Mouse (Mus musculus) intestine, embryonic 14.5 days (tissue): ENCODE measurements around the gene Hoxc4. TPM values are rescaled to one million over a fixed set of nuclear protein-coding genes. Genes with fewer than 3 reads are reported as not detected.

ENCODE experiments used
- ATAC-seq: fragments of 200-750 bp; cut with Nextera tagmentation; replicated peaks from 2 replicates; pipeline ENCODE4 v1.8.0; 2017; ENCODE audit warnings: low read depth, moderate number of reproducible peaks, moderate TSS enrichment, moderate library complexity; ENCODE audit not compliant: low FRiP score, low TSS enrichment
- DNase-seq: peaks from one replicate; pipeline ENCODE4 v3.0.0-alpha.2; 2018; ENCODE audit warnings: low spot score
- H3K27ac ChIP-seq: fragments of 300-500 bp; sonication (generic); 2 replicates; pipeline ENCODE4 v1.5.1; 2014; ENCODE audit warnings: low read depth, mild to moderate bottlenecking, control low read depth
- H3K27me3 ChIP-seq: fragments of 300-500 bp; sonication (generic); replicated peaks from 2 replicates; pipeline ENCODE4 v1.6.1; 2014; ENCODE audit warnings: low read length, control low read depth; ENCODE audit not compliant: control insufficient read depth, insufficient read depth
- H3K36me3 ChIP-seq: fragments of 300-500 bp; sonication (generic); 2 replicates; pipeline ENCODE4 v1.6.1; 2014; ENCODE audit warnings: low read length, control low read depth; ENCODE audit not compliant: control insufficient read depth, insufficient read depth
- H3K4me1 ChIP-seq: fragments of 300-500 bp; sonication (generic); replicated peaks from 2 replicates; pipeline ENCODE4 v1.6.1; 2014; ENCODE audit warnings: low read length, control low read depth, mixed read lengths; ENCODE audit not compliant: control insufficient read depth, insufficient read depth
- H3K4me2 ChIP-seq: fragments of 300-500 bp; sonication (generic); 2 replicates; pipeline ENCODE4 v1.6.1; 2014; ENCODE audit warnings: low read length
- H3K4me3 ChIP-seq: fragments of 300-500 bp; sonication (generic); 2 replicates; pipeline ENCODE4 v1.5.1; 2014; ENCODE audit warnings: low read depth, low read length, control low read depth, mixed read lengths
- H3K9ac ChIP-seq: fragments of 300-500 bp; sonication (generic); 2 replicates; pipeline ENCODE4 v1.6.1; 2014; ENCODE audit warnings: mild to moderate bottlenecking, low read length
- H3K9me3 ChIP-seq: fragments of 300-500 bp; sonication (generic); 2 replicates; pipeline ENCODE4 v1.6.1; 2016; ENCODE audit warnings: low read length, control low read depth; ENCODE audit not compliant: control insufficient read depth
- WGBS: fragments of 180-500 bp; shearing (Covaris S2); extraction: QIAGEN DNeasy Blood & Tissue Kit; methylation state at CpG from one replicate; pipeline ENCODE4 v1.1.7; 2014; 5-methylcytosine and 5-hydroxymethylcytosine counted together
- polyA plus RNA-seq: library from polyadenylated mRNA; unstranded; fragments of >200 nt; fragmentation: Nextera tagmentation; extraction: Ambion mirVana; gene quantifications from 2 replicates; pipeline ENCODE4 v1.2.1, GENCODE M21; 2014

Gene Hoxc4
- polyA plus RNA-seq, 1 experiment from 2014 or later, result 14.6 TPM

- peak overlapping the region; percentile 72 for H3K9ac ChIP-seq
- peaks cover 43% of the 10 kb centered on the region for H3K4me1 ChIP-seq
- H3K4me2 ChIP-seq, result peak overlapping the region; percentile 64
- peak overlapping the region; percentile 45 for H3K4me3 ChIP-seq
- 2% methylated on average over 14 of the region's 14 CpGs for WGBS
- H3K27me3 ChIP-seq, result peaks cover 49% of the 10 kb centered on the region
- H3K27ac ChIP-seq, result peak overlapping the region; percentile 82
- no peaks in the 10 kb centered on the region for H3K9me3 ChIP-seq
- DNase-seq (no peak), ATAC-seq (no peak; the same call in 1 of the 2 replicates)
- H3K36me3 ChIP-seq, result no peaks in the 10 kb centered on the region
Measured at GRCm38 (mm10) chr15:103035548-103035881, 16.8 kb downstream of the Hoxc4 start.

- H3K27ac ChIP-seq, result peak overlapping the region; percentile 18; the same call in 1 of the 2 replicates
- ATAC-seq (no peak), DNase-seq (no peak)
- no peak overlapping the region for H3K4me3 ChIP-seq
- H3K4me1 ChIP-seq, result peaks cover 49% of the 10 kb centered on the region
- H3K9ac ChIP-seq, result no peak overlapping the region
- H3K4me2 ChIP-seq, result peak overlapping the region; percentile 64; the same call in 1 of the 2 replicates
- no peaks in the 10 kb centered on the region for H3K9me3 ChIP-seq
- H3K27me3 ChIP-seq, result peaks cover 38% of the 10 kb centered on the region
- WGBS, result 24% methylated on average over 1 of the region's 1 CpGs
- no peaks in the 10 kb centered on the region for H3K36me3 ChIP-seq
Measured at GRCm38 (mm10) chr15:103037579-103037978, 18.8 kb downstream of the Hoxc4 start.

- H3K4me2 ChIP-seq, result peak overlapping the region; percentile 36
- H3K27ac ChIP-seq, result peak overlapping the region; percentile 0; the same call in 1 of the 2 replicates
- peak overlapping the region; percentile 25; the same call in 1 of the 2 replicates for H3K9ac ChIP-seq
- no peak for ATAC-seq
- peaks cover 32% of the 10 kb centered on the region for H3K27me3 ChIP-seq
- H3K4me3 ChIP-seq, result no peak overlapping the region
- peaks cover 42% of the 10 kb centered on the region for H3K4me1 ChIP-seq
- no peak for DNase-seq
- 27% methylated on average over 10 of the region's 10 CpGs for WGBS
- no peaks in the 10 kb centered on the region for H3K9me3 ChIP-seq
- no peaks in the 10 kb centered on the region for H3K36me3 ChIP-seq
Measured at GRCm38 (mm10) chr15:103038701-103039480, 20.2 kb downstream of the Hoxc4 start.

- H3K36me3 ChIP-seq, result no peaks in the 10 kb centered on the region
- H3K4me3 ChIP-seq, result no peak overlapping the region
- H3K27me3 ChIP-seq, result peaks cover 30% of the 10 kb centered on the region
- ATAC-seq, result no peak
- peak overlapping the region; percentile 0; the same call in 1 of the 2 replicates for H3K27ac ChIP-seq
- H3K4me1 ChIP-seq, result peaks cover 36% of the 10 kb centered on the region
- peak overlapping the region; percentile 9; the same call in 1 of the 2 replicates for H3K4me2 ChIP-seq
- no peak for DNase-seq
- WGBS, result 23% methylated on average over 3 of the region's 3 CpGs
- H3K9me3 ChIP-seq, result no peaks in the 10 kb centered on the region
- no peak overlapping the region for H3K9ac ChIP-seq
Measured at GRCm38 (mm10) chr15:103039609-103040008, 20.9 kb downstream of the Hoxc4 start.

- H3K27me3 ChIP-seq, result peaks cover 34% of the 10 kb centered on the region
- peak overlapping the region; percentile 22; the same call in 1 of the 2 replicates for H3K9ac ChIP-seq
- H3K4me2 ChIP-seq, result peak overlapping the region; percentile 35
- H3K4me3 ChIP-seq, result no peak overlapping the region
- ATAC-seq, result no peak
- no peak for DNase-seq
- WGBS, result 27% methylated on average over 12 of the region's 12 CpGs
- no peaks in the 10 kb centered on the region for H3K9me3 ChIP-seq
- H3K36me3 ChIP-seq, result no peaks in the 10 kb centered on the region
- peak overlapping the region; percentile 39 for H3K27ac ChIP-seq
- peaks cover 33% of the 10 kb centered on the region for H3K4me1 ChIP-seq
Measured at GRCm38 (mm10) chr15:103040601-103041000, 21.9 kb downstream of the Hoxc4 start.

- H3K4me2 ChIP-seq, result no peak overlapping the region
- no peaks in the 10 kb centered on the region for H3K9me3 ChIP-seq
- no peaks in the 10 kb centered on the region for H3K36me3 ChIP-seq
- peaks cover 34% of the 10 kb centered on the region for H3K27me3 ChIP-seq
- no peak overlapping the region for H3K27ac ChIP-seq
- no peak for DNase-seq
- ATAC-seq, result no peak
- no peak overlapping the region for H3K9ac ChIP-seq
- no peak overlapping the region for H3K4me3 ChIP-seq
- H3K4me1 ChIP-seq, result peaks cover 32% of the 10 kb centered on the region
- 36% methylated on average over 5 of the region's 5 CpGs for WGBS
Measured at GRCm38 (mm10) chr15:103041613-103042012, 22.9 kb downstream of the Hoxc4 start.

- no peak overlapping the region for H3K4me3 ChIP-seq
- H3K4me1 ChIP-seq, result peaks cover 29% of the 10 kb centered on the region
- no peaks in the 10 kb centered on the region for H3K9me3 ChIP-seq
- H3K27me3 ChIP-seq, result peaks cover 29% of the 10 kb centered on the region
- DNase-seq, result no peak
- no peak overlapping the region for H3K9ac ChIP-seq
- H3K4me2 ChIP-seq, result no peak overlapping the region
- 8% methylated on average over 1 of the region's 1 CpGs for WGBS
- H3K36me3 ChIP-seq, result no peaks in the 10 kb centered on the region
- no peak for ATAC-seq
- H3K27ac ChIP-seq, result no peak overlapping the region
Measured at GRCm38 (mm10) chr15:103042209-103042608, 23.5 kb downstream of the Hoxc4 start.

- Histone ChIP-seq H3K36me3 (no peaks in the 10 kb centered on the region), H3K27ac (no peak overlapping the region), H3K27me3 (no peaks in the 10 kb centered on the region), H3K4me2 (no peak overlapping the region), H3K9ac (no peak overlapping the region), H3K9me3 (no peaks in the 10 kb centered on the region), H3K4me3 (no peak overlapping the region), H3K4me1 (peaks cover 14% of the 10 kb centered on the region; the same call in 1 of the 2 replicates)
- DNase-seq, result no peak
- no peak for ATAC-seq
- 70% methylated on average over 2 of the region's 2 CpGs for WGBS
Measured at GRCm38 (mm10) chr15:103051670-103052069, 32.9 kb downstream of the Hoxc4 start.

GRCm38 (mm10) chr15:103053210-103053609 lies 34.5 kb downstream of the Hoxc4 start:
- Histone ChIP-seq H3K36me3 (no peaks in the 10 kb centered on the region), H3K4me2 (no peak overlapping the region), H3K27me3 (0 out of 2 replicates have a peak, but pooled peaks cover 3% of the 10 kb centered on the region), H3K4me1 (peaks cover 21% of the 10 kb centered on the region; the same call in 1 of the 2 replicates), H3K9ac (no peak overlapping the region), H3K9me3 (no peaks in the 10 kb centered on the region), H3K27ac (no peak overlapping the region), H3K4me3 (no peak overlapping the region)
- DNase-seq (no peak), ATAC-seq (no peak)
